Mouse (Mus musculus) yolk sac, embryonic 10.5 days (tissue): ENCODE measurements around the gene Mapk1ip1l.

Experiments
- DNase-seq: peaks from one replicate; pipeline ENCODE4 v3.0.0-alpha.2; 2017; ENCODE audit warnings: low spot score

The Mapk1ip1l gene

GRCm38 (mm10) chr14:47361418-47361817 lies 63.4 kb downstream of the Mapk1ip1l start:
- no peak for DNase-seq

GRCm38 (mm10) chr14:47361899-47362298 lies 63.8 kb downstream of the Mapk1ip1l start:
- no peak for DNase-seq

- peak; percentile 74 for DNase-seq
These were observed 66.8 kb downstream of the Mapk1ip1l start for GRCm38 (mm10) chr14:47364742-47365449.

GRCm38 (mm10) chr14:47366881-47367321 lies 68.8 kb downstream of the Mapk1ip1l start:
- no peak for DNase-seq

DNA sequence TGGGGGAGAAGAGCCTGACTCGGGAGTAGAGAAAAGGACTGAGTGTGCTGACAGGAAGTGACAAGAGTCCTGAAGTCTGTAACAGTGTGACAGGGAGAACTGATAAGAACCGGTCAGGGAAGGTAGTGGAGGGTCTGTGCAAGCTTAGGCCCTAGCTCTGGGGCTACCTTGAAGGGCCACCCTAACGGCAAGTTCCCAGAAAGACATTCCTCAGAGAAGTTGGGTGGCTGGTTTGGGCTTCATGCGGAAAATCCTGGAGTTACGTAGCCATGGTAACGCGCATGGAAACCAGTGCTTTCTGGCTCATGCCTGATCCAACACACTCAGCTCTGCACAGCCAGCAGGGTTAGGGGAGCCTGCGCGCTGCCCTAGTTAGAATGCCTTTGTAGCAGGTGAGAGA lies 69.4 kb downstream of the Mapk1ip1l start, which contains the start of gene Lgals3:
Gene Lgals3 (plus strand): TSS at position 291 of the 400 bp plus-strand sequence.
- DNase-seq = peak; percentile 75

DNA sequence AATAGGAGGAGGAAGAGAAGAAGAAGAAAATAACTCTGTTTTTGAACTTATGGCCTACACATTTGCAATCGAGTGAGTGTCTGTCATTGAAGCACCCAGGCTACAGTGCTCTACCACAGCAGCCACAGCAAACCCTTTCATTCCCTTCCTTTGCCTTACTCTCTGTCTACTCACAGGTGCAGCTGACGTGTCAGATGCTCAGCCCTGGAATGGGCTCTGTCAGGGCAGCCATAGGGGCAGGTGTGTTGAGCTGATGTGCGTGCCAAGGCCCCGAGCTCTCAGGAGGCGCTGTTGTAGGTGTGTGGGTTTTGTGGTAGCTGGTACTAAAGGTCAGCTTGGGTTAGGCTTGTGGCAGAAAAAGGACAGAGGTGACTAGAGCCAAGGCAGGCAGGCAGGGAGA lies 71.7 kb downstream of the Mapk1ip1l start:
- DNase-seq = no peak

GRCm38 (mm10) chr14:47370790-47371189 lies 72.7 kb downstream of the Mapk1ip1l start:
- no peak for DNase-seq

GRCm38 (mm10) chr14:47371689-47372088 lies 73.6 kb downstream of the Mapk1ip1l start:
- DNase-seq = no peak
